Mouse (Mus musculus): ENCODE data around the gene Ube4a. TPM values are rescaled to one million over a fixed set of nuclear protein-coding genes. Genes with fewer than 3 reads are reported as not detected.
A peak's percentile ranks its signal among the peaks of the same experiment; 100 is the strongest.
"Not testable (repeated sequence)": the region's sequence is repeated elsewhere in the genome, so short reads cannot be mapped to it uniquely, and the experiment has no call there.

Gene Ube4a
- polyA plus RNA-seq, 1 experiment from 2014 or later, result 26.3 TPM

DNA sequence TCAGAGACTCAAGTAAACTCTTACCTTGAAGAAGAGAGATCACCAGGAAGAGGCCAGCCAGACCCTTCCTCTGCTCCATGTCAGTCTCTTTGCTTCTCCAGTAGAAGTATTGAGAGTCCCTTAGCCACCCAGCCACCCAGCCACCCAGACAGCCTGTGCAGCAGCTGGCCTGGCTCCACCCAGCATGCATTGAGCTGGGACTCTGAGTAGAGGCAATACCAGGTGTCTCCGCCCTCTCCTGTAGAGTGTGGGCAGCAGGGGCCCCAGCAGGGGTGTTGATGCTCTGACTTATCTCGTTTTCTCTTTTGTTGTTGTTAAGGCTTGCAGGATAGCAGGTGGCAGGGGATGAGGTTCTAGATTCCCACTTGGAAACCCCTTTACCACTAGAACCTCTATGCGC is 14.8 kb upstream of the Ube4a start, which contains the start of gene Cd3g:
Gene Cd3g (minus strand): TSS at position 190 of the 400 bp plus-strand sequence.
- Histone ChIP-seq H3K27ac (no peak within 1 kb of the TSS), H3K9ac (no peak within 1 kb of the TSS), H3K9me3 (no peaks in the 10 kb centered on the region), H3K36me3 (no peaks in the 10 kb centered on the region), H3K4me3 (no peak within 1 kb of the TSS), H3K4me1 (no peaks in the 10 kb centered on the region), H3K27me3 (no peaks in the 10 kb centered on the region), H3K4me2 (replicated peaks) (no peak within 1 kb of the TSS)
- WGBS, result 65% methylated on average over 3 of the region's 3 CpGs
- no peak for ATAC-seq (ENCODE audit: insufficient number of reproducible peaks, insufficient read depth, low FRiP score, low TSS enrichment)

DNA sequence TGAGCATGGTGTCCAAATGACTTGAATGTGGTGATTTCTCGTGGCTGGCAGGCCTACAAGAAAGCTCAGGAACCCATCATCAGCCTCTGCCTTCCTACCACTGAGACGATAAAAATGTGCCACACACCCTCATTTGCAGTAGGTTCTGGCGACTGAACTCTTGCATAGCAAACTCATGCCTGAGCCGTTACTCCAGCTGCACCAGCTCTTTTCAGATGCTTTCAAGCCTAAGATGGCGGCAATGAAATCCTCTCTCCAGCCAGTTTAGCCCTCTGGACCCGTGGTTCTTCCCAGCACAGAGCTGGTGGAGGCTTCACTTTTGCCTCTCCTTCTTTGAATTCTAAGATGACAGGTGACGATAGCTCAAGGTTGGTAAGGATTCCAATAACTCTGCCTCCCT is 14.4 kb upstream of the Ube4a start:
- no peak for ATAC-seq (ENCODE audit: insufficient number of reproducible peaks, insufficient read depth, low FRiP score, low TSS enrichment)
- Histone ChIP-seq H3K4me3 (no peak overlapping the region), H3K27ac (no peak overlapping the region), H3K9me3 (no peaks in the 10 kb centered on the region), H3K4me2 (replicated peaks) (no peak overlapping the region), H3K9ac (no peak overlapping the region), H3K36me3 (no peaks in the 10 kb centered on the region), H3K4me1 (no peaks in the 10 kb centered on the region), H3K27me3 (no peaks in the 10 kb centered on the region)
- WGBS, result 77% methylated on average over 7 of the region's 7 CpGs

GRCm38 (mm10) chr9:44977813-44978212 is 12.4 kb upstream of the Ube4a start:
- Histone ChIP-seq H3K27me3 (peaks cover 11% of the 10 kb centered on the region; the same call in 1 of the 2 replicates), H3K4me3 (no peak overlapping the region), H3K9ac (no peak overlapping the region), H3K9me3 (no peaks in the 10 kb centered on the region), H3K4me2 (replicated peaks) (no peak overlapping the region), H3K4me1 (no peaks in the 10 kb centered on the region), H3K36me3 (no peaks in the 10 kb centered on the region), H3K27ac (no peak overlapping the region)
- WGBS, result 72% methylated on average over 6 of the region's 6 CpGs
- no peak for ATAC-seq (ENCODE audit: insufficient number of reproducible peaks, insufficient read depth, low FRiP score, low TSS enrichment)

- WGBS, result 70% methylated on average over 1 of the region's 1 CpGs
- Histone ChIP-seq H3K4me2 (replicated peaks) (no peak overlapping the region), H3K27ac (no peak overlapping the region), H3K27me3 (peaks cover 14% of the 10 kb centered on the region; the same call in 1 of the 2 replicates), H3K36me3 (no peaks in the 10 kb centered on the region), H3K4me1 (peaks cover 8% of the 10 kb centered on the region), H3K9me3 (no peaks in the 10 kb centered on the region), H3K9ac (no peak overlapping the region), H3K4me3 (no peak overlapping the region)
- ATAC-seq (ENCODE audit: insufficient number of reproducible peaks, insufficient read depth, low FRiP score, low TSS enrichment), result no peak
These were observed 4.0 kb upstream of the Ube4a start for GRCm38 (mm10) chr9:44969450-44969849.

DNA sequence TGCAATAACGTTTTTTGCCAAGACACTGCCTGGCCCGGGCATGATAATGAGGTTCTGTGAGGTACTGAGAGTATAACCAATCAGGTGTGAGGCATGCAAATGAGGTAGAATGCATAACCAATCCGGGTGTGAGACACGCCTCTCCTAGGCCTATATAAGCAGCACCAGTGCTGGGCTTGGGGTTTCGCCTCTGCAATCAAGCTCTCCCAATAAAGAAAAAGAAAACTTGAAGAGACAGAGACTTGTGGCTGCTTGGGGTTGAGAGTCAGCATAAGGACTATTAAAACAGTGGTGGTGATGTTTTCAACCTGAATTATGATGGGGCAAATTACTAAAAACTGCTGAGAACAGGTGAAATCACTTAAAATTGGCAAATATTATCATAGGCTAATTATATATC is 2.4 kb upstream of the Ube4a start:
- not testable (repeated sequence) for H3K27ac ChIP-seq; H3K36me3 ChIP-seq; H3K9ac ChIP-seq; ATAC-seq (ENCODE audit: insufficient number of reproducible peaks, insufficient read depth, low FRiP score, low TSS enrichment); H3K27me3 ChIP-seq; H3K9me3 ChIP-seq; H3K4me2 ChIP-seq (replicated peaks); H3K4me3 ChIP-seq
- peaks cover 12% of the 10 kb centered on the region for H3K4me1 ChIP-seq
- WGBS, result 84% methylated on average over 5 of the region's 5 CpGs

GRCm38 (mm10) chr9:44966815-44967242 is 1.4 kb upstream of the Ube4a start:
- Histone ChIP-seq H3K4me3 (no peak overlapping the region), H3K4me2 (replicated peaks) (no peak overlapping the region), H3K4me1 (peaks cover 12% of the 10 kb centered on the region), H3K36me3 (no peaks in the 10 kb centered on the region), H3K9ac (no peak overlapping the region), H3K27ac (no peak overlapping the region), H3K9me3 (no peaks in the 10 kb centered on the region), H3K27me3 (no peaks in the 10 kb centered on the region)
- no peak for ATAC-seq (ENCODE audit: insufficient number of reproducible peaks, insufficient read depth, low FRiP score, low TSS enrichment)
- 23% methylated on average over 3 of the region's 3 CpGs for WGBS

- no peak; the same call in 1 of the 2 replicates for ATAC-seq (ENCODE audit: insufficient number of reproducible peaks, insufficient read depth, low FRiP score, low TSS enrichment)
- Histone ChIP-seq H3K27ac (peak overlapping the region; percentile 65; the same call in 1 of the 2 replicates), H3K36me3 (peaks cover 8% of the 10 kb centered on the region), H3K9ac (peak overlapping the region; percentile 68), H3K9me3 (no peaks in the 10 kb centered on the region), H3K4me3 (peak overlapping the region; percentile 95), H3K4me1 (peaks cover 12% of the 10 kb centered on the region), H3K27me3 (no peaks in the 10 kb centered on the region), H3K4me2 (replicated peaks) (peak overlapping the region; percentile 91)
- 15% methylated on average over 10 of the region's 10 CpGs for WGBS
These were observed 550 bp upstream of the Ube4a start for GRCm38 (mm10) chr9:44965833-44966466.

- H3K36me3 ChIP-seq, result peaks cover 55% of the 10 kb centered on the region
- H3K27ac ChIP-seq, result no peak overlapping the region
- no peak for ATAC-seq (ENCODE audit: insufficient number of reproducible peaks, insufficient read depth, low FRiP score, low TSS enrichment)
- H3K4me1 ChIP-seq, result no peaks in the 10 kb centered on the region
- no peak overlapping the region for H3K4me2 ChIP-seq (replicated peaks)
- WGBS, result 94% methylated on average over 3 of the region's 3 CpGs
- H3K4me3 ChIP-seq, result no peak overlapping the region
- H3K9me3 ChIP-seq, result no peaks in the 10 kb centered on the region
- H3K9ac ChIP-seq, result no peak overlapping the region
- no peaks in the 10 kb centered on the region for H3K27me3 ChIP-seq
These were observed 11.0 kb downstream of the Ube4a start for GRCm38 (mm10) chr9:44954432-44954831.

DNA sequence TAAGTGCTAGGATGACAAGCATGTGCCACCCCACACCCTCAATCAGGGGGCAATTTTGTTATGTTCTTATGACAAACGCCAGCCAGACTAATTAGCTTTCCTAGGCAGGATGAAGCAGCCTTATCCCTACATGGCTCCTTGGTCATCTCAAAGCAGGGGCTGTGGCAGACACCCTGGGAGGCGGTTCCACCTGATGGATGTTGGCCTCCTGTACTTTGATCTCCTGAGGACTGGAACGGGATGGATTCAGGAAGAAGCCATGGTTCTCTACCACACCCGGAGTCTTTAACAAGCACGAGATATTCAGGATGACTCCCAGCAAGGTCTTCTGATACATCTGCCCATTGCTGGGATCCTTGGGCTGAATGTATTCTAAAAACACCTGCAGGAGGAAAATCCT is 17.6 kb downstream of the Ube4a start:
- 86% methylated on average over 5 of the region's 5 CpGs for WGBS
- Histone ChIP-seq H3K36me3 (peaks cover 67% of the 10 kb centered on the region), H3K9ac (no peak overlapping the region), H3K9me3 (no peaks in the 10 kb centered on the region), H3K27ac (no peak overlapping the region), H3K27me3 (no peaks in the 10 kb centered on the region), H3K4me3 (no peak overlapping the region), H3K4me1 (no peaks in the 10 kb centered on the region), H3K4me2 (replicated peaks) (no peak overlapping the region)
- no peak for ATAC-seq (ENCODE audit: insufficient number of reproducible peaks, insufficient read depth, low FRiP score, low TSS enrichment)

DNA sequence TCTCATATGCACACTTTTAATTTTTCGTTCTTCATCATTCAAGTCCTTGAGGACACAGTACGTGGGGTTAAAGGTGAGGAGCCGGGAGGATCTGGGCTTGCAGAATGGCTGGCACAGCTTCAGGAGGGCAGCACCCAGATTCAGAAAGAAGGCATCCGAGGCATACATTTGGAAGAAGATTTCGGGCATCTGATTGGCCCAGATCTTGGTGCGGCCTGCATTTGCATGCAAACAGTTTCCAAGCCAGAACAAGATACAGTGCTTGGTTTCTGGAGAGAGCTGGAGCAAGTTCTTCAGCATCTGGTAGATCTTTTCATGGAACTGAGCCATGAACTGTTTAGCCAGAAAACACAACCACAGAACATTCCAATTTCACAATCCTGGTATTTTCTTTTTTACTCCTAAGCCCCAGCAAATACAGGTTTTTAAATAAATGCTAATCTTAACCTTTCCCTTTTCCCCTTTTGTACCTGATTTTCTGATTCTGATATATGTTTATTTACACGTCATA is 19.2 kb downstream of the Ube4a start:
- Histone ChIP-seq H3K4me2 (replicated peaks) (no peak overlapping the region), H3K4me3 (no peak overlapping the region), H3K27ac (no peak overlapping the region), H3K9ac (no peak overlapping the region), H3K4me1 (no peaks in the 10 kb centered on the region), H3K36me3 (peaks cover 73% of the 10 kb centered on the region), H3K9me3 (no peaks in the 10 kb centered on the region), H3K27me3 (no peaks in the 10 kb centered on the region)
- ATAC-seq (ENCODE audit: insufficient number of reproducible peaks, insufficient read depth, low FRiP score, low TSS enrichment), result no peak
- WGBS, result 89% methylated on average over 7 of the region's 7 CpGs

GRCm38 (mm10) chr9:44942421-44942820 is 23.0 kb downstream of the Ube4a start:
- H3K4me3 ChIP-seq, result no peak overlapping the region
- H3K9me3 ChIP-seq, result no peaks in the 10 kb centered on the region
- 95% methylated on average over 4 of the region's 4 CpGs for WGBS
- no peaks in the 10 kb centered on the region for H3K27me3 ChIP-seq
- H3K36me3 ChIP-seq, result peaks cover 72% of the 10 kb centered on the region
- H3K4me1 ChIP-seq, result no peaks in the 10 kb centered on the region
- ATAC-seq (ENCODE audit: insufficient number of reproducible peaks, insufficient read depth, low FRiP score, low TSS enrichment), result no peak
- H3K9ac ChIP-seq, result no peak overlapping the region
- no peak overlapping the region for H3K4me2 ChIP-seq (replicated peaks)
- no peak overlapping the region for H3K27ac ChIP-seq

GRCm38 (mm10) chr9:44941756-44942155 is 23.6 kb downstream of the Ube4a start:
- no peak overlapping the region for H3K27ac ChIP-seq
- no peak overlapping the region for H3K4me2 ChIP-seq (replicated peaks)
- H3K9me3 ChIP-seq, result no peaks in the 10 kb centered on the region
- no peak for ATAC-seq (ENCODE audit: insufficient number of reproducible peaks, insufficient read depth, low FRiP score, low TSS enrichment)
- H3K36me3 ChIP-seq, result peaks cover 71% of the 10 kb centered on the region
- H3K27me3 ChIP-seq, result no peaks in the 10 kb centered on the region
- no peak overlapping the region for H3K4me3 ChIP-seq
- WGBS, result 82% methylated on average over 4 of the region's 4 CpGs
- no peak overlapping the region for H3K9ac ChIP-seq
- no peaks in the 10 kb centered on the region for H3K4me1 ChIP-seq
